Mouse (Mus musculus): ENCODE data around the gene Dcaf1. TPM values are rescaled to one million over a fixed set of nuclear protein-coding genes. Genes with fewer than 3 reads are reported as not detected.

Gene Dcaf1
- polyA plus RNA-seq, 1 experiment from 2014 or later = 18.2 TPM

DNA sequence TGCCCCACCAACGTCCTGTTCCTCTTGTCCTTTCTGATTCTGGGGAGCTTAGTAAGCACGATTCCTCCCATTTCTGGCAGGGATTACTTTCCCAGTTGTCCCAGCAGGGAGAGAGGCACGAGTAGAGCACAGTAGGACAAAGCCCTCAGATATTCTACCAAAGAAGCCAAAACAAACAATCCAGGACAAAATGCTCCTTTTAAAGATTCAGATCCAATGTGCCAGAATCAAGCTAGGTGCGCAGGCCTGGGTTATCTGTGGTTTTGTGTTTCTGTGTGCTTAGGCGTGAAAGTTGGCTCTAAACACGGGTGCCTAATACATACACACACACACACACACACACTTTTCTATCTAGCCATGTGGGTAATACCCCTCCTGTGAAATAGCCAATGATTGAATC, 3.5 kb upstream of the Dcaf1 start:
- H3K9me3 ChIP-seq (replicated peaks) = no peaks in the 10 kb centered on the region
- H3K4me3 ChIP-seq = no peak overlapping the region
- no peak overlapping the region for H3K27ac ChIP-seq
- H3K9ac ChIP-seq = no peak overlapping the region
- ATAC-seq (ENCODE audit: low FRiP score) = no peak
- H3K36me3 ChIP-seq = no peaks in the 10 kb centered on the region
- 74% methylated on average over 6 of the region's 6 CpGs for WGBS
- no peak overlapping the region for H3K4me2 ChIP-seq (replicated peaks)
- H3K27me3 ChIP-seq = no peaks in the 10 kb centered on the region
- no peaks in the 10 kb centered on the region for H3K4me1 ChIP-seq

DNA sequence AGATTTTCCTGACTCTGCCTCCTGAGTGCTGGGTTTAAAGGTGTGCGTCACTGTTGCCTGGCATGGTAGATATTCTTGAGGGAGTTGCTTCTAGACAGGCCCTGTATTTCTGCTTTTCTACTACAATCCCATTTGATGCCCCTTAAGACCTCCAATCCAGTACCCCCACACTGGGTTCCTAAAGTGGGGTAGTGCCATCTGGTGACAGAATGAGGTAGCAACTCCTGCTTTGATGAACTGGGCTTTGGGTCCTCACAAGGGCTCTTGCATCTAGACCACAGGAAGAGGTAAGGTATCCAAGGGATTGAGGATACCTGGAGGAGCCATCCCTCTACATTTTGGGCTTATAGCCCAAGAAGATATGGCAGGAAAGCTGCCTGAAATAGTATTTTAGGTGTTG, 2.5 kb upstream of the Dcaf1 start:
- Histone ChIP-seq H3K27me3 (no peaks in the 10 kb centered on the region), H3K27ac (no peak overlapping the region), H3K9ac (no peak overlapping the region), H3K4me1 (no peaks in the 10 kb centered on the region), H3K9me3 (replicated peaks) (no peaks in the 10 kb centered on the region), H3K4me2 (replicated peaks) (no peak overlapping the region), H3K36me3 (no peaks in the 10 kb centered on the region), H3K4me3 (no peak overlapping the region)
- WGBS = 100% methylated on average over 1 of the region's 1 CpGs
- ATAC-seq (ENCODE audit: low FRiP score) = no peak

DNA sequence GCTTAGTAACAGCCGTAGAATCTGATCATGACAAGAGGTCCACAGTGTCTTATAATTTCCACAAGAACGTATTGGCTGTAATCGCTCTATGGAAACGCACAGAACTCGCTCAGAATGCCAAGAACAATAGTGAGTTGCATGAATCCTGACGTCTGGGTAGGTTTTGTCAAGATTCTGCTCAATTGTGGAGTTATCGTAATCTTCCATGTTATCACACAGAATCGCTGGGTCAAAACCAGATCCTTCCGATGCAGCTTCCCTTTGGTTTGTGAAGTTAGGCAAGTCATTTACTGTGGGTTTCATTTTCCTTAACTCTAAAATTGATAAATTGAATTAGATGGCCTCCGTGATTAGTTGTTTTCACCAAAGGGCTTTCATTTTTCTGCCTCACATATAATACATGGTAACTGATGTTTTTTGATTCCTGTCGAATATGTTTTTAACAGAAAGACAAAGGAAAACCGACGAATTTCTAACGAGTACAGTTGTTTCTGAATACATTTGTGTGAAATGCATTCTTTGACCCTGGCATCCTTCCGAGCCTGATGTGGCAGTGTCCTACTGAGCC, 540 bp upstream of the Dcaf1 start:
- Histone ChIP-seq H3K9ac (peak overlapping the region; percentile 44; the same call in 1 of the 2 replicates), H3K9me3 (replicated peaks) (no peaks in the 10 kb centered on the region), H3K36me3 (no peaks in the 10 kb centered on the region), H3K4me3 (peak overlapping the region; percentile 97), H3K4me1 (no peaks in the 10 kb centered on the region), H3K4me2 (replicated peaks) (peak overlapping the region; percentile 56), H3K27me3 (no peaks in the 10 kb centered on the region), H3K27ac (no peak overlapping the region)
- WGBS = 50% methylated on average over 15 of the region's 15 CpGs
- ATAC-seq (ENCODE audit: low FRiP score) = peak; percentile 0; the same call in 1 of the 2 replicates

DNA sequence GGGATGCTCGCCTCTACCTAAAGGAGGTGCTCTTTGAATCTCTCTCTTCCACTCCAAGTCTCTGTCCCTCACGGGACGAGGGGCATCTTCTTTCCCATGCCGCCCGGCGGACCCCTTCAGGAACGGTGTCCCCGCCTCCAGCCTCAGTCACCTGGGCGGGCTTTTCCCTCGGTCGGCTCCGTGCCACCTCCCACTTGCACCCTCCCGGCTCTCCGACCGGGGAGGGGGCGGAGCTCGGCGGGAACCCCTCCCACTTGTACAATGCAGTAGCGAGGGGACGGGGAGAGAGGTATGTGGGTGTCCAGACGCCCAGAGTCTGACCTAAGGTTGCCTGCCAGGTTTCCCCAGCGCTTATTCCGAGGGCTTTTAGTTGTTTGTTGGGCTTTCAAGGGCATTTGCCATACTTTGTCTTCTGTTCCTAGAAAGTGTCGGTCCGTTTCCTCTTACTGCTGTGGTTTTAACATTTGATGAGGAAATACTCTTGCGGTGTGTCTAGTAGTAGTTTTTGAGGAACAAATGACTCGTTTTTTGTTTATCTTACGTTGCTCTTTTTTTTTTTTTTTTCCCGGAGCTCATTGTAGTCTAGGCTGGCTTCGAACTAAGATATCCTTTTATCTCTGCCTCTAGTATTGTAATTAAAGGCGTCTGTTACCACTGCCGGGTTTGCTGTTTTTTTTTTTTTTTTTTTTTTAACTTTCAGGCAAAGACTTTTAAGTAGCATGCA, 869 bp downstream of the Dcaf1 start:
- Histone ChIP-seq H3K4me2 (replicated peaks) (peak overlapping the region; percentile 84), H3K36me3 (no peaks in the 10 kb centered on the region), H3K9me3 (replicated peaks) (no peaks in the 10 kb centered on the region), H3K27me3 (no peaks in the 10 kb centered on the region), H3K4me3 (peak overlapping the region; percentile 97), H3K9ac (peak overlapping the region; percentile 89), H3K27ac (peak overlapping the region; percentile 92), H3K4me1 (no peaks in the 10 kb centered on the region)
- ATAC-seq (ENCODE audit: low FRiP score) = peak; percentile 71; the same call in 1 of the 2 replicates
- WGBS = 4% methylated on average over 32 of the region's 32 CpGs

DNA sequence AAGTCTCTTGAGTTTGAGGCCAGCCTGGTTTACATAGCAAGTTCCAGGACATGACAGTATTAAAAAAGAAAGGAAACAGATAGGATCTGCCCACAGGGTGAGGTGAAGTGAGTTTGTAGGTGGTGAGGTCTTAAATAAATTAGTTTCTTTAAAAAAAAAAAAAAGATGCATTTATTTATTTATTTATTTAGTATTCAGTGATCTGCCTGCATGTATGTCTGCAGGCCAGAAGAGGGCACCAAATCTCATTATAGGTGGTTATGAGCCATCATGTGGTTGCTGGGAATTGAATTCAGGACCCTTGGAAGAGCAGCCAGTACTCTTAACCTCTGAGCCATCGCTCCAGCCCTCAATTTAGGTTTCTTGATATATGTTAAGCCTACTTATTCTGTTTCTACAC, 18.9 kb downstream of the Dcaf1 start:
- peaks cover 67% of the 10 kb centered on the region for H3K36me3 ChIP-seq
- H3K4me3 ChIP-seq = no peak overlapping the region
- no peak overlapping the region for H3K4me2 ChIP-seq (replicated peaks)
- H3K27ac ChIP-seq = no peak overlapping the region
- H3K9ac ChIP-seq = no peak overlapping the region
- H3K27me3 ChIP-seq = no peaks in the 10 kb centered on the region
- 97% methylated on average over 1 of the region's 1 CpGs for WGBS
- ATAC-seq (ENCODE audit: low FRiP score) = no peak
- H3K4me1 ChIP-seq = no peaks in the 10 kb centered on the region
- H3K9me3 ChIP-seq (replicated peaks) = no peaks in the 10 kb centered on the region

DNA sequence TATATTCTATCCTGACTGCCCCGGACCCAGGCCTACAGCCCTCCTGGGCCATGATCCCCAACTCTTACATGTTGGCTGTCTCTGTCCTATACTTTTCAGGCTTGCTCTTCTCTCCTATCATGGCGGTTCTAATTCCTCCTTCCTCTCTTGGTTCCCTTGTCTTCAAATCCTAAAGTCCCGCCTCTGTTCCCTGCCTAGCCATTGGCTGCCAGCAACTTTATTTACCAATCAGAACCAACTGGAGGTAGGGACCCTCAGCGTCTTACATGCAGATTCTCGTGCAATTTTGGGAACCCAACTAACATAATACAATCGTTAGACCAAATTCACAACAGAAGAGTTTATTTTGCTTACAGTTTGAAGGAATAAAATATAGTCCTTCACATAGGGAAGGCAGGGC, 21.1 kb downstream of the Dcaf1 start:
- H3K36me3 ChIP-seq = peaks cover 63% of the 10 kb centered on the region

DNA sequence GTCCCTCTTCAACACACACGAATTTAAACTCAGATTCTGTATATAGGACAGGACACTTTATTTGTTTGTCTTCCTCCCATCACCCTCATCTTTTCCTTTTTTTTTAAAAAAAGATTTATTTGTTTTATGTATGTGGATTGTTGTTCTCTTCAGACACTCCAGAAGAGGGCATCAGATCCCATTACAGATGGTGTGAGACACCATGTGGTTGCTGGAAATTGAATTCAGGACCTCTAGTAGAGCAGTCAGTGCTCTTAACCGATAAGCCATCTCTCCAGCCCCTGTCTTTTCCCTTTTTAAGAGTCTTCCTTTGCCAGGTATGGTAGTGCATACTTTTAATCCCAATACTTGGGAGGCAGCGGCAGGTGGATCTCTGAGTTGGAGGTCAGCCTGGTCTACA, 35.0 kb downstream of the Dcaf1 start:
- Histone ChIP-seq H3K27me3 (no peaks in the 10 kb centered on the region), H3K9ac (no peak overlapping the region), H3K36me3 (peaks cover 72% of the 10 kb centered on the region), H3K9me3 (replicated peaks) (no peaks in the 10 kb centered on the region), H3K4me2 (replicated peaks) (no peak overlapping the region), H3K4me1 (no peaks in the 10 kb centered on the region), H3K4me3 (no peak overlapping the region), H3K27ac (no peak overlapping the region)
- WGBS = 90% methylated on average over 3 of the region's 3 CpGs
- no peak for ATAC-seq (ENCODE audit: low FRiP score)

More for the DNA sequence above, 21.1 kb downstream of the Dcaf1 start:
- Histone ChIP-seq H3K9ac (no peak overlapping the region), H3K4me3 (no peak overlapping the region), H3K27ac (no peak overlapping the region), H3K27me3 (no peaks in the 10 kb centered on the region), H3K4me2 (replicated peaks) (no peak overlapping the region), H3K9me3 (replicated peaks) (no peaks in the 10 kb centered on the region), H3K4me1 (no peaks in the 10 kb centered on the region)
- 92% methylated on average over 6 of the region's 6 CpGs for WGBS
- no peak for ATAC-seq (ENCODE audit: low FRiP score)

DNA sequence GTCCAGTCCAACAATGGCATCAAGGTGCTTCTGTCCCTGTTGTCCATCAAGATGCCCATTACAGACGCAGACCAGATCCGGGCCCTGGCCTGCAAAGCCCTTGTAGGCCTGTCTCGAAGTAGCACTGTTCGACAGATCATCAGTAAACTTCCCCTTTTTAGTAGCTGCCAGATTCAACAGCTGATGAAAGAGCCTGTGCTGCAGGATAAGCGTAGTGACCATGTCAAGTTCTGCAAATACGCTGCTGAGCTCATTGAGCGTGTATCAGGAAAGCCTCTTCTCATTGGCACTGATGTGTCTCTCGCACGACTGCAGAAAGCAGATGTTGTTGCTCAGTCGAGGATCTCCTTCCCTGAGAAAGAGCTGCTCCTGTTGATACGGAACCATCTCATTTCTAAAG, 36.4 kb downstream of the Dcaf1 start:
- Histone ChIP-seq H3K27me3 (no peaks in the 10 kb centered on the region), H3K27ac (no peak overlapping the region), H3K4me2 (replicated peaks) (no peak overlapping the region), H3K4me3 (no peak overlapping the region), H3K9me3 (replicated peaks) (no peaks in the 10 kb centered on the region), H3K4me1 (no peaks in the 10 kb centered on the region), H3K36me3 (peaks cover 69% of the 10 kb centered on the region), H3K9ac (no peak overlapping the region)
- WGBS = 95% methylated on average over 11 of the region's 11 CpGs
- ATAC-seq (ENCODE audit: low FRiP score) = no peak

DNA sequence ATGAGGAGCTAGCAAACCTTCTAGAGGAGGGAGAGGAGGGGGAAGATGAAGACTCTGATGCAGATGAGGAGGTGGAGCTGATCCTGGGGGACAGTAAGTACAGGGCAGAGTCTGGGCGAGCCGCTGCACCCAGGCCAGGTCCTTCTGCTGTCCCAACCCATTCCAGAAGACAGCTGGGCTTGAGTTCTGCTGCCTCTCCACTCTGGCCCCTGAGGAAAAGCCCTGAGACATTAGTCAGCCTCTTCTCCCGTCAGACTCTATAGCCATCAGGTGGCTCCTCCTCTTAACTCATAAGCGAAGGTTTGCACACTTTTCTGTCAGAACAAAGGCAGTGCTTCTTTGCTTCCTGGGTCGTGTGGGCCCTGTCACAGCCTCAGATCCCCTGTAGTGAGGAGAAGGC, 52.5 kb downstream of the Dcaf1 start:
- Histone ChIP-seq H3K27ac (no peak overlapping the region), H3K36me3 (peaks cover 55% of the 10 kb centered on the region), H3K4me2 (replicated peaks) (no peak overlapping the region), H3K4me3 (no peak overlapping the region), H3K4me1 (no peaks in the 10 kb centered on the region), H3K9me3 (replicated peaks) (no peaks in the 10 kb centered on the region), H3K9ac (no peak overlapping the region), H3K27me3 (no peaks in the 10 kb centered on the region)
- WGBS = 85% methylated on average over 5 of the region's 5 CpGs
- ATAC-seq (ENCODE audit: low FRiP score) = no peak

DNA sequence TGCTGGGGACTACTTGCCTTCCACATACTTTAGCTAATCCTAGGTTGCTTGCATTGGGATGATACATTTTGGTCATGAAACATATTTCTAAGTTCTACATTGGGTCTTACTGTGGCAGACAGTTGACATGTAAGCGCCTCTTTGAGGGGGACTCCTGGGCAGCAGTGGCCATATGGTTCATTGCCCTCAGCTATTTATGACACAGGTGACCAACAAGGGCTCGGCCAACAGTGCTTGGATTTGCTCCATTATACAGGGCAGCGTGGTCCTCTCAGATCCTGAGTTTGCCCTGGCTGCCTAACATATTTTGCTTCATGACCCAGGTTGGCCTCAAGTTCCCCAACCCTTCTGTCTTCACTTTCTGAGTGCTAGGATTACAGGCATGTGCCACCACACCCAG, 55.0 kb downstream of the Dcaf1 start:
- ATAC-seq (ENCODE audit: low FRiP score) = no peak
- no peak overlapping the region for H3K4me2 ChIP-seq (replicated peaks)
- H3K4me1 ChIP-seq = peaks cover 8% of the 10 kb centered on the region
- H3K27ac ChIP-seq = no peak overlapping the region
- H3K9me3 ChIP-seq (replicated peaks) = no peaks in the 10 kb centered on the region
- H3K36me3 ChIP-seq = peaks cover 72% of the 10 kb centered on the region
- H3K27me3 ChIP-seq = no peaks in the 10 kb centered on the region
- 96% methylated on average over 3 of the region's 3 CpGs for WGBS
- H3K9ac ChIP-seq = no peak overlapping the region
- no peak overlapping the region for H3K4me3 ChIP-seq

DNA sequence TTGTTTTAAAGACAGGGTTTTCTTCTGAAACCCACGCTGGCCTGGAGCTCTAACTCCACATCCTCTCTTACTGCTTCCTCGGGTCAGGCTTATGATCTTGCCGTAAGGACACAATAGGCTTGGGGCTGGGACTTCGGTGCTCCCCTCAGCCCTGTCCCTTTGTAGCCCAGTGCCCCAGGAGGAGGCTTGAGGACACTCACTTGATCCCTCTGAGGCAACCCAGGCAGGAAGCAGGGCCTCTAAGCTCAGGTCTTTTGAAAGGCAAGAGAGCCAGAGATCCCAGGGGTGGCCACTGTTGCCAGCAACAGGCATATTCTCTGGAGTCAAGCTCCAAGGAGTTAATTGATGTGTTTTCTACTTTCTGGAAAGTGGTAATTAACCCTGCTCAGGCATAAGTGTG, 57.8 kb downstream of the Dcaf1 start:
- H3K27me3 ChIP-seq = no peaks in the 10 kb centered on the region
- no peaks in the 10 kb centered on the region for H3K9me3 ChIP-seq (replicated peaks)
- H3K4me3 ChIP-seq = no peak overlapping the region
- H3K27ac ChIP-seq = 0 out of 2 replicates have a peak overlapping the region, but pooled peaks have one; percentile 40
- 71% methylated on average over 4 of the region's 4 CpGs for WGBS
- peaks cover 82% of the 10 kb centered on the region for H3K36me3 ChIP-seq
- no peak for ATAC-seq (ENCODE audit: low FRiP score)
- no peak overlapping the region for H3K9ac ChIP-seq
- peaks cover 35% of the 10 kb centered on the region for H3K4me1 ChIP-seq
- no peak overlapping the region for H3K4me2 ChIP-seq (replicated peaks)

DNA sequence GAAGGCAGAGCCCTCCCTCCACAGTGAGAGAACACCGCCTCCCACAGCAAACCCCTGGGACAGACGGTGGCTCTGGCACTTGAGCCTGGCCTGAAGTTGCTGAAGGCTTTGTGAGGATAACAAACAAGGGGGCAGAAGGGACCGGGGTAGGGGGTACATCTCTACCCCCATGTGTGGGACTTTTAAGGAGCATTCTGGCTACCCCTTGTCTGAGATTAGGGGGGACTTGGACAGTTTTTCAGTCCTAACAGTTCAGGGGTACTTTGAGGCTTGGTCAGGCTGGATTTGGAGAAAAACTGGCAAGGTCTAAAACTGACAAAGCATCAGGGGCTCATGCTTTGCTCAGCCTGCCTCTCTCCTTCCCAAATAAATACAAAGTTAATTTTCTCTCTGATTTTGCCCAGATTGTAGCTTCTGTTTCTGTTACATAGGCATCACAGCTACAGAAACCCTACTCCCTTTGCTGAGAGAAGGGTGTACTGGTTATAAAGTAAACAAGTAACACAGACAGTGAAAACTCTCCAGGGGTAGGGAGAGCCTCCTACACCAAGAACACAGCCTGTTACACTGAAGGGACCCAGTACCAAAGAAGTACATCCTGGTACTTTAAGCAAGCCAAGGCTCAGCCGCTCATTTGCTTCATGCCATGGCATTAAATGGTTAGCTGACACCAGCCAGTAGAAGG, 59.5 kb downstream of the Dcaf1 start:
- peaks cover 50% of the 10 kb centered on the region for H3K4me1 ChIP-seq
- no peaks in the 10 kb centered on the region for H3K9me3 ChIP-seq (replicated peaks)
- H3K36me3 ChIP-seq = peaks cover 75% of the 10 kb centered on the region
- no peak overlapping the region for H3K4me3 ChIP-seq
- H3K9ac ChIP-seq = no peak overlapping the region
- H3K27ac ChIP-seq = no peak overlapping the region
- 0 out of 2 replicates have a peak overlapping the region, but pooled peaks have one; percentile 8 for H3K4me2 ChIP-seq (replicated peaks)
- H3K27me3 ChIP-seq = no peaks in the 10 kb centered on the region
- ATAC-seq (ENCODE audit: low FRiP score) = no peak
- 61% methylated on average over 4 of the region's 4 CpGs for WGBS

Measured in hindbrain, embryonic 12.5 days (tissue).